Mouse (Mus musculus) stomach, postnatal 0 days (tissue): ENCODE data around the gene Glmn. TPM values are rescaled to one million over a fixed set of nuclear protein-coding genes. Genes with fewer than 3 reads are reported as not detected.

Experiments used
- ATAC-seq: fragments of 200-750 bp; cut with Nextera tagmentation; 2 replicates; pipeline ENCODE4 v1.8.0; 2017; ENCODE audit not compliant: low FRiP score, low TSS enrichment
- DNase-seq: peaks from one replicate; pipeline ENCODE4 v3.0.0-alpha.2; 2016; ENCODE audit warnings: low spot score
- H3K27ac ChIP-seq: fragments of 300-500 bp; sonication (generic); replicated peaks from 2 replicates; pipeline ENCODE4 v1.5.1; 2014; ENCODE audit warnings: mild to moderate bottlenecking, control low read depth
- H3K27me3 ChIP-seq: fragments of 300-500 bp; sonication (generic); 2 replicates; pipeline ENCODE4 v1.6.1; 2014; ENCODE audit warnings: low read length; ENCODE audit not compliant: control insufficient read depth, insufficient read depth
- H3K36me3 ChIP-seq: fragments of 300-500 bp; sonication (generic); 2 replicates; pipeline ENCODE4 v1.6.1; 2014; ENCODE audit warnings: low read length, mixed read lengths; ENCODE audit not compliant: control insufficient read depth, insufficient read depth
- H3K4me1 ChIP-seq: fragments of 300-500 bp; sonication (generic); replicated peaks from 2 replicates; pipeline ENCODE4 v1.6.1; 2014; ENCODE audit warnings: antibody characterized with exemption; ENCODE audit not compliant: control insufficient read depth, insufficient read depth
- H3K4me2 ChIP-seq: fragments of 300-500 bp; sonication (generic); replicated peaks from 2 replicates; pipeline ENCODE4 v1.6.1; 2014; ENCODE audit warnings: low read depth, mild to moderate bottlenecking, control low read depth, moderate library complexity
- H3K4me3 ChIP-seq: fragments of 300-500 bp; sonication (generic); 2 replicates; pipeline ENCODE4 v1.5.1; 2014; ENCODE audit warnings: low read depth, low read length, control low read depth
- H3K9ac ChIP-seq: fragments of 300-500 bp; sonication (generic); 2 replicates; pipeline ENCODE4 v1.6.1; 2014; ENCODE audit warnings: mild to moderate bottlenecking, low read length, control low read depth, mixed read lengths
- H3K9me3 ChIP-seq: fragments of 300-500 bp; sonication (generic); 2 replicates; pipeline ENCODE4 v1.6.1; 2016; ENCODE audit warnings: low read length; ENCODE audit not compliant: control insufficient read depth
- CTCF ChIP-seq: IDR thresholded peaks from 2 replicates; pipeline ENCODE4 v1.5.1; 2016; ENCODE audit warnings: antibody characterized with exemption, low read depth, mild to moderate bottlenecking, moderate library complexity
- EP300 ChIP-seq: optimal IDR thresholded peaks from 2 replicates; pipeline ENCODE3; 2016; ENCODE audit warnings: antibody characterized with exemption
- WGBS: fragments of 180-500 bp; shearing (Covaris S2); extraction: QIAGEN DNeasy Blood & Tissue Kit; methylation state at CpG from one replicate; pipeline ENCODE4 v1.1.7; 2014; 5-methylcytosine and 5-hydroxymethylcytosine counted together
- polyA plus RNA-seq: library from polyadenylated mRNA; unstranded; fragments of >200 nt; fragmentation: Nextera tagmentation; extraction: Ambion mirVana; gene quantifications from 2 replicates; pipeline ENCODE4 v1.2.1, GENCODE M21; 2015

Gene Glmn
- polyA plus RNA-seq, 1 experiment from 2014 or later = 16.3 TPM

- H3K9ac ChIP-seq = no peak overlapping the region
- H3K4me3 ChIP-seq = no peak overlapping the region
- no peak overlapping the region for H3K27ac ChIP-seq
- no peak overlapping the region for H3K4me2 ChIP-seq
- ATAC-seq (no peak), DNase-seq (no peak)
- H3K9me3 ChIP-seq = no peaks in the 10 kb centered on the region
- WGBS = 62% methylated on average over 5 of the region's 5 CpGs
- H3K36me3 ChIP-seq = 0 out of 2 replicates have a peak, but pooled peaks cover 5% of the 10 kb centered on the region
- no peaks in the 10 kb centered on the region for H3K4me1 ChIP-seq
- TF ChIP-seq EP300 (no peak), CTCF (no peak)
- no peaks in the 10 kb centered on the region for H3K27me3 ChIP-seq
Observed at GRCm38 (mm10) chr5:107554336-107554735, 43.4 kb downstream of the Glmn start.

- H3K9ac ChIP-seq = no peak overlapping the region
- 77% methylated on average over 3 of the region's 3 CpGs for WGBS
- TF ChIP-seq CTCF = no peak
- TF ChIP-seq EP300 = no peak
- ATAC-seq (no peak), DNase-seq (no peak)
- H3K27me3 ChIP-seq = no peaks in the 10 kb centered on the region
- no peaks in the 10 kb centered on the region for H3K9me3 ChIP-seq
- no peak overlapping the region for H3K4me2 ChIP-seq
- H3K4me3 ChIP-seq = no peak overlapping the region
- no peaks in the 10 kb centered on the region for H3K36me3 ChIP-seq
- no peaks in the 10 kb centered on the region for H3K4me1 ChIP-seq
- no peak overlapping the region for H3K27ac ChIP-seq
Observed at GRCm38 (mm10) chr5:107548444-107548843, 49.2 kb downstream of the Glmn start.

- WGBS = 81% methylated on average over 3 of the region's 3 CpGs
- H3K4me3 ChIP-seq = no peak overlapping the region
- no peak overlapping the region for H3K9ac ChIP-seq
- ATAC-seq = no peak
- no peak for TF ChIP-seq EP300
- no peak for TF ChIP-seq CTCF
- no peaks in the 10 kb centered on the region for H3K36me3 ChIP-seq
- DNase-seq = no peak
- H3K27ac ChIP-seq = no peak overlapping the region
- H3K27me3 ChIP-seq = no peaks in the 10 kb centered on the region
- no peaks in the 10 kb centered on the region for H3K9me3 ChIP-seq
- H3K4me2 ChIP-seq = no peak overlapping the region
- no peaks in the 10 kb centered on the region for H3K4me1 ChIP-seq
Observed at GRCm38 (mm10) chr5:107547955-107548354, 49.7 kb downstream of the Glmn start.

GRCm38 (mm10) chr5:107545927-107546326 lies 51.8 kb downstream of the Glmn start:
- Histone ChIP-seq H3K9ac (no peak overlapping the region), H3K4me3 (no peak overlapping the region), H3K36me3 (no peaks in the 10 kb centered on the region), H3K9me3 (no peaks in the 10 kb centered on the region), H3K4me1 (no peaks in the 10 kb centered on the region), H3K27ac (no peak overlapping the region), H3K27me3 (no peaks in the 10 kb centered on the region), H3K4me2 (no peak overlapping the region)
- DNase-seq = no peak
- 52% methylated on average over 4 of the region's 4 CpGs for WGBS
- 0 out of 2 replicates have a peak, but pooled peaks have one; percentile 10 for ATAC-seq
- no peak for TF ChIP-seq CTCF
- no peak for TF ChIP-seq EP300

GRCm38 (mm10) chr5:107541696-107542095 lies 56.0 kb downstream of the Glmn start:
- Histone ChIP-seq H3K4me3 (no peak overlapping the region), H3K9ac (no peak overlapping the region), H3K27ac (no peak overlapping the region), H3K27me3 (no peaks in the 10 kb centered on the region), H3K4me1 (no peaks in the 10 kb centered on the region), H3K4me2 (no peak overlapping the region), H3K36me3 (no peaks in the 10 kb centered on the region), H3K9me3 (no peaks in the 10 kb centered on the region)
- no peak for TF ChIP-seq EP300
- TF ChIP-seq CTCF = no peak
- 37% methylated on average over 7 of the region's 7 CpGs for WGBS
- ATAC-seq (no peak), DNase-seq (no peak)

- Histone ChIP-seq H3K4me1 (no peaks in the 10 kb centered on the region), H3K27me3 (no peaks in the 10 kb centered on the region), H3K27ac (no peak within 1 kb of the TSS), H3K9ac (no peak within 1 kb of the TSS), H3K9me3 (no peaks in the 10 kb centered on the region), H3K36me3 (no peaks in the 10 kb centered on the region), H3K4me2 (no peak within 1 kb of the TSS), H3K4me3 (no peak within 1 kb of the TSS)
- DNase-seq = peak; percentile 33
- no peak for ATAC-seq
- WGBS = 69% methylated on average over 15 of the region's 15 CpGs
- no peak for TF ChIP-seq EP300
- no peak for TF ChIP-seq CTCF
Observed at GRCm38 (mm10) chr5:107534581-107534980, 63.1 kb downstream of the Glmn start, which contains the start of gene 1700028K03Rik. Gene 1700028K03Rik (plus strand): TSS chr5:107534709.
